Mouse (Mus musculus) heart, embryonic 14.5 days (tissue): ENCODE data around the gene Aldh1l1. TPM values are rescaled to one million over a fixed set of nuclear protein-coding genes. Genes with fewer than 3 reads are reported as not detected.

ENCODE experiments used
- ATAC-seq: fragments of 200-750 bp; cut with Nextera tagmentation; 2 replicates; pipeline ENCODE4 v1.8.0; 2017; ENCODE audit warnings: low read depth, moderate TSS enrichment; ENCODE audit not compliant: insufficient number of reproducible peaks, insufficient read depth, low FRiP score
- H3K27ac ChIP-seq, 2 experiments: fragments of 200-500 bp in 1 of 2; fragments of 300-500 bp in 1 of 2; sonication (generic) in 1 of 2; replicated peaks in 1 of 2; 2 replicates each; pipeline ENCODE4 v1.5.1; 2012 to 2014; ENCODE audit warnings: low read depth in 2 of 2, low read length in 2 of 2, control low read depth in 1 of 2, mild to moderate bottlenecking in 1 of 2, mixed read lengths in 1 of 2; ENCODE audit not compliant: control insufficient read depth in 1 of 2, insufficient read depth in 1 of 2
- H3K27me3 ChIP-seq: fragments of 300-500 bp; sonication (generic); 2 replicates; pipeline ENCODE4 v1.6.1; 2014; ENCODE audit warnings: mild to moderate bottlenecking, low read length, control low read depth; ENCODE audit not compliant: control insufficient read depth, insufficient read depth
- H3K36me3 ChIP-seq: fragments of 300-500 bp; sonication (generic); 2 replicates; pipeline ENCODE4 v1.6.1; 2014; ENCODE audit warnings: mild to moderate bottlenecking, control low read depth, low read length, mixed read lengths; ENCODE audit not compliant: control insufficient read depth, insufficient read depth
- H3K4me1 ChIP-seq, 2 experiments: fragments of 200-500 bp in 1 of 2; fragments of 300-500 bp in 1 of 2; sonication (generic) in 1 of 2; 2 replicates each; pipeline ENCODE4 v1.6.1; 2012 to 2014; ENCODE audit warnings: low read length in 2 of 2, control low read depth in 1 of 2, mixed read lengths in 1 of 2; ENCODE audit not compliant: control insufficient read depth in 2 of 2, insufficient read depth in 2 of 2
- H3K4me2 ChIP-seq: fragments of 300-500 bp; sonication (generic); 2 replicates; pipeline ENCODE4 v1.6.1; 2014; ENCODE audit warnings: mild to moderate bottlenecking, low read length
- H3K4me3 ChIP-seq, 2 experiments: fragments of 200-500 bp in 1 of 2; fragments of 300-500 bp in 1 of 2; sonication (generic) in 1 of 2; 2 replicates each; pipeline ENCODE4 v1.5.1; 2012 to 2014; ENCODE audit warnings: low read length in 2 of 2, mild to moderate bottlenecking in 2 of 2, control low read depth in 1 of 2, low read depth in 1 of 2, moderate library complexity in 1 of 2; ENCODE audit not compliant: control insufficient read depth in 1 of 2, insufficient read depth in 1 of 2
- H3K9ac ChIP-seq: fragments of 300-500 bp; sonication (generic); 2 replicates; pipeline ENCODE4 v1.6.1; 2014; ENCODE audit warnings: mild to moderate bottlenecking, low read length
- H3K9me3 ChIP-seq: fragments of 300-500 bp; sonication (generic); 2 replicates; pipeline ENCODE4 v1.6.1; 2016; ENCODE audit warnings: low read length, control low read depth; ENCODE audit not compliant: control insufficient read depth
- WGBS: fragments of 180-500 bp; shearing (Covaris S2); extraction: QIAGEN DNeasy Blood & Tissue Kit; methylation state at CpG from one replicate; pipeline ENCODE4 v1.1.7; 2014; 5-methylcytosine and 5-hydroxymethylcytosine counted together
- polyA plus RNA-seq: library from polyadenylated mRNA; unstranded; fragments of >200 nt; fragmentation: Nextera tagmentation; extraction: Ambion mirVana; gene quantifications from 2 replicates; pipeline ENCODE4 v1.2.1, GENCODE M21; 2014

Aldh1l1 gene
- polyA plus RNA-seq, 1 experiment from 2014 or later, result 0.59 TPM

DNA sequence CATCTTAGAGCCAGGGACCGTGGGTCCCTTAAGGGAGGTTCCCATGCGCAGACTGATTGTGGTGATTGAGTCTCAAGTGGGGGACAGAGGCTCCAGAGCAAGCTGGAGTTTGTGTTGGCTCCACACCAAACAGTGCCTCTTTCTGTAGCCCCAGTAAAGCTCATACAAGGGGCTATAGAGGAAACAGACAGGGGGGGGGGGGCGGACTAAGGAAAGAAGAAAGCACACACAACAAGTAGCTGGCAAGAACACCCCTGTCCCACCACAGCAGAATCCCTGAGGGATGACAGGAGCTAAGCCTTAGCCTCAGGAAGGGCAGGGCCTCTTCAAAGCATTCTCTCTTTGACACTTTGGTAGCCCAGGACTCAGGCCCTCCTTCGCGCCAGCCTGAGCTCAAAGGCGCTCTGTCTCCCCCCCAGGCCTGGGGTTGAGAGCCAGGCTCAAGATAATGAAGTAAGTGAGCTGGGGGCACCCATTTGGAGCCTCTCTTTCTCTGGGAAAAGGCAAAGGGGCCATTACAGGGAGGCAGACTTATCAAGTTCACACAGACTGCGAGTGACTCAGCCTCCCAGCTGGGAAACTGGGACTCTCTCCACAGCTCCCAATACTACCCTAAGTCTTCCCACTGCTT is 9.2 kb downstream of the Aldh1l1 start:
- Histone ChIP-seq H3K9ac (no peak overlapping the region), H3K4me1 (peaks cover 18 to 30% of the 10 kb centered on the region in 2 experiments), H3K4me2 (no peak overlapping the region), H3K9me3 (no peaks in the 10 kb centered on the region), H3K4me3 (no peak overlapping the region), H3K27ac (peak overlapping the region; percentile 72 to 74), H3K27me3 (no peaks in the 10 kb centered on the region), H3K36me3 (no peaks in the 10 kb centered on the region)
- WGBS, result 28% methylated on average over 6 of the region's 7 CpGs
- ATAC-seq, result 0 out of 2 replicates have a peak, but pooled peaks have one; percentile 23

- Histone ChIP-seq H3K27me3 (no peaks in the 10 kb centered on the region), H3K4me3 (no peak overlapping the region), H3K9me3 (no peaks in the 10 kb centered on the region), H3K4me2 (no peak overlapping the region), H3K9ac (no peak overlapping the region), H3K27ac (peak overlapping the region; percentile 30 to 59; a peak in 3 of 4 replicates), H3K36me3 (no peaks in the 10 kb centered on the region), H3K4me1 (peaks cover 21 to 37% of the 10 kb centered on the region in 2 experiments)
- no peak for ATAC-seq
- WGBS, result 33% methylated on average over 3 of the region's 3 CpGs
Measured at GRCm38 (mm10) chr6:90496217-90496616, 10.0 kb downstream of the Aldh1l1 start.

DNA sequence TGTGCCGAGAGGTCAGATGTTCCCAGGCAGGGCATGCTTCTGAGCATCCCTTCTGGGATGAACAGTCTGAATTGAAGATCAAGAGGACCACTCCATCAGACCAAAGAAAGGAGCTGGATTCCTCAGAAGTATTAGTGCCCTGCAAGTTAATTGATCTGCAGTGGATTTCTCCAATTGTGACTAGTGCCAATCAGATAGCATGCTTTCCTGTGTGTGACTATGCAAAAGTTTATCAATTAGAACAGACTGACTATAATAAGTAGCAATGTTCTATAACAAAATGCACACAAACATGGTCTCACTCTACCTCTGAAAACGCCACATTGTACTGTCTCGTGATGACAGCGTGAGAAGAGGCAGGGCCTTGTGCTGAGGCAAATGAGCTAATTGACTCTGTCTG is 13.3 kb downstream of the Aldh1l1 start:
- 31% methylated on average over 4 of the region's 4 CpGs for WGBS
- no peak overlapping the region for H3K27ac ChIP-seq
- H3K4me1 ChIP-seq, result peaks cover 24 to 48% of the 10 kb centered on the region in 2 experiments
- no peak for ATAC-seq
- H3K9ac ChIP-seq, result no peak overlapping the region
- H3K4me3 ChIP-seq, result no peak overlapping the region
- no peak overlapping the region for H3K4me2 ChIP-seq
- no peaks in the 10 kb centered on the region for H3K9me3 ChIP-seq
- H3K27me3 ChIP-seq, result no peaks in the 10 kb centered on the region
- H3K36me3 ChIP-seq, result no peaks in the 10 kb centered on the region

DNA sequence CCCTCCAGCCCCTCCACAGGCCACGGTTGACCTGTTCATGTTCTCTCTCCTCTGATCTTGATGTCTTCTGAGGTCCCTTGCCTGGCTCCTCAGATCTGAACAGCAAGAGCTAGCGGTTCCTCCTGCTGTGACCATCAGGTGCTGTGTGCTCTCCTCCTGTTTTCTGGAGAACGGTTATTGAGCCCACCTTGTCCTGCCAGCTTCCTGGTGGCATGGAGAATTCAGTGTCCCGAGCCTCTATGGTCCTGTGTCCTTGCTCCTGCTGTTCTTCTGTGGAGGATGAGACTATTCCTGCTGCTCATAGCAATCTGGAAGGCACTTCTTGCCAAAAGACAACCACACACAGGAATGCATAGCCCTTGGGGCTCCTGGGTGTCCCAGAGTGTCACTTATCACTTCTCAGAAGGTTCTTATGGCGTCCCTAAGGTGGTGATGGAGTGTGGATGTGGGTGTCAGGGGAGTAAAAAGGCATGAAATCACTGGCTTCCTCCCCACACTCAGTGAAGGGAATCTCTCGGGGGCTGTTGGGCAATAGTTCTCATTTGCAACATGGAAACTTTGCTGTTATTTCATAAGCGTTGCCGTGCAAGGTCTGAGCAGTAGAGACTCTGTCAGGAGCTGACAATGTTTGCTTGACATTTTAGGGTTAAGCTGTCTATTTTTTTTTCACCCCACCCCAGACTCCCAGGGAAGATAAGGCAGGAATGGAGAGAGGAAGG is 15.2 kb downstream of the Aldh1l1 start:
- WGBS, result 52% methylated on average over 8 of the region's 8 CpGs
- Histone ChIP-seq H3K27ac (no peak overlapping the region), H3K4me2 (no peak overlapping the region), H3K4me1 (peaks cover 16 to 43% of the 10 kb centered on the region in 2 experiments), H3K27me3 (no peaks in the 10 kb centered on the region), H3K36me3 (no peaks in the 10 kb centered on the region), H3K9ac (no peak overlapping the region), H3K9me3 (0 out of 2 replicates have a peak, but pooled peaks cover 3% of the 10 kb centered on the region), H3K4me3 (no peak overlapping the region)
- no peak for ATAC-seq

- no peak overlapping the region for H3K9ac ChIP-seq
Measured at GRCm38 (mm10) chr6:90505906-90506305, 19.7 kb downstream of the Aldh1l1 start.

GRCm38 (mm10) chr6:90506673-90507311 is 20.6 kb downstream of the Aldh1l1 start:
- H3K27ac ChIP-seq, result peak overlapping the region; percentile 49 to 93
- peak; percentile 54 for ATAC-seq
- H3K4me2 ChIP-seq, result peak overlapping the region; percentile 17
- 31% methylated on average over 16 of the region's 16 CpGs for WGBS
- H3K9me3 ChIP-seq, result 0 out of 2 replicates have a peak, but pooled peaks cover 3% of the 10 kb centered on the region
- no peaks in the 10 kb centered on the region for H3K27me3 ChIP-seq
- peak overlapping the region; percentile 40 for H3K9ac ChIP-seq
- no peak overlapping the region for H3K4me3 ChIP-seq
- no peaks in the 10 kb centered on the region for H3K36me3 ChIP-seq
- peaks cover 31 to 46% of the 10 kb centered on the region in 2 experiments for H3K4me1 ChIP-seq

More at GRCm38 (mm10) chr6:90505906-90506305, 19.7 kb downstream of the Aldh1l1 start:
- Histone ChIP-seq H3K4me1 (peaks cover 39 to 55% of the 10 kb centered on the region in 2 experiments), H3K27me3 (no peaks in the 10 kb centered on the region), H3K4me2 (no peak overlapping the region), H3K36me3 (no peaks in the 10 kb centered on the region), H3K9me3 (0 out of 2 replicates have a peak, but pooled peaks cover 3% of the 10 kb centered on the region), H3K27ac (peak overlapping the region in 1 of 2 experiments; percentile 93; a peak in 2 of 4 replicates), H3K4me3 (no peak overlapping the region)
- 39% methylated on average over 6 of the region's 6 CpGs for WGBS
- no peak for ATAC-seq

- peak overlapping the region; percentile 40 for H3K9ac ChIP-seq
- peak overlapping the region; percentile 49 to 93 for H3K27ac ChIP-seq
Measured at GRCm38 (mm10) chr6:90507443-90507842, 21.2 kb downstream of the Aldh1l1 start.

More at GRCm38 (mm10) chr6:90507443-90507842, 21.2 kb downstream of the Aldh1l1 start:
- Histone ChIP-seq H3K27me3 (no peaks in the 10 kb centered on the region), H3K9me3 (0 out of 2 replicates have a peak, but pooled peaks cover 3% of the 10 kb centered on the region), H3K4me3 (no peak overlapping the region), H3K4me1 (peaks cover 31 to 41% of the 10 kb centered on the region in 2 experiments), H3K36me3 (no peaks in the 10 kb centered on the region), H3K4me2 (no peak overlapping the region)
- ATAC-seq, result no peak
